Mouse (Mus musculus): ENCODE results near the gene Arfip2. TPM values are rescaled to one million over a fixed set of nuclear protein-coding genes. Genes with fewer than 3 reads are reported as not detected.

Arfip2 gene
- polyA plus RNA-seq, 1 experiment from 2014 or later = 23.7 TPM

Other genes starting within 250 kb of the Arfip2 start
- gene Fam160a2, start 240.4 kb downstream of the Arfip2 start, polyA plus RNA-seq (2018) = 6.6 to 12.5 TPM (median 9.3 TPM) in 3 replicates
- not detected in 3 replicates for gene Cnga4, start 235.8 kb downstream of the Arfip2 start, polyA plus RNA-seq (2018)
- gene Cckbr, start 214.7 kb downstream of the Arfip2 start, polyA plus RNA-seq (2018) = not detected in 3 replicates
- gene Cavin3, start 158.1 kb downstream of the Arfip2 start, polyA plus RNA-seq (2018) = not detected in 3 replicates
- gene Smpd1, start 86.1 kb downstream of the Arfip2 start, polyA plus RNA-seq (2018) = 23.5 to 31.0 TPM (median 25.9 TPM) in 3 replicates
- 0.04 to 0.58 TPM in 2 of 3 replicates, not detected in the other for gene Apbb1, start 58.8 kb downstream of the Arfip2 start, polyA plus RNA-seq (2018)
- gene Hpx, start 40.3 kb downstream of the Arfip2 start, polyA plus RNA-seq (2018) = 0.24 TPM in 1 of 3 replicates, not detected in the others
- 15.2 to 30.8 TPM (median 17.8 TPM) in 3 replicates for gene Trim3, start 6.8 kb downstream of the Arfip2 start, polyA plus RNA-seq (2018)
- 36.5 to 124 TPM (median 98.7 TPM) in 3 replicates for gene Timm10b, start 360 bp downstream of the Arfip2 start, polyA plus RNA-seq (2018)
- 1.7 to 8.3 TPM (median 4.9 TPM) in 3 replicates for gene Gm45799, start 136 bp upstream of the Arfip2 start, polyA plus RNA-seq (2018)
- gene Dnhd1, start 10.4 kb upstream of the Arfip2 start, polyA plus RNA-seq (2018) = 0.68 to 2.0 TPM (median 0.80 TPM) in 3 replicates
- 135 to 184 TPM (median 156 TPM) in 3 replicates for gene Ilk, start 96.2 kb upstream of the Arfip2 start, polyA plus RNA-seq (2018)
- 12.9 to 21.2 TPM (median 19.6 TPM) in 3 replicates for gene Rrp8, start 97.0 kb upstream of the Arfip2 start, polyA plus RNA-seq (2018)
- 97.6 to 148 TPM (median 122 TPM) in 3 replicates for gene Taf10, start 103.9 kb upstream of the Arfip2 start, polyA plus RNA-seq (2018)
- gene Tpp1, start 111.8 kb upstream of the Arfip2 start, polyA plus RNA-seq (2018) = 285 to 456 TPM (median 392 TPM) in 3 replicates
- gene Dchs1, start 147.2 kb upstream of the Arfip2 start, polyA plus RNA-seq (2018) = 0.27 to 1.4 TPM (median 0.47 TPM) in 3 replicates
- 39.9 to 175 TPM (median 79.2 TPM) in 3 replicates for gene Mrpl17, start 170.7 kb upstream of the Arfip2 start, polyA plus RNA-seq (2018)

All from macrophage (primary cell).